Mouse (Mus musculus) urinary bladder, postnatal 25 days (tissue): ENCODE data around the gene Gm17359.

ENCODE experiments used
- DNase-seq: peaks from one replicate; pipeline ENCODE4 v3.0.0; 2022; ENCODE audit warnings: low spot score

Gene Gm17359

DNA sequence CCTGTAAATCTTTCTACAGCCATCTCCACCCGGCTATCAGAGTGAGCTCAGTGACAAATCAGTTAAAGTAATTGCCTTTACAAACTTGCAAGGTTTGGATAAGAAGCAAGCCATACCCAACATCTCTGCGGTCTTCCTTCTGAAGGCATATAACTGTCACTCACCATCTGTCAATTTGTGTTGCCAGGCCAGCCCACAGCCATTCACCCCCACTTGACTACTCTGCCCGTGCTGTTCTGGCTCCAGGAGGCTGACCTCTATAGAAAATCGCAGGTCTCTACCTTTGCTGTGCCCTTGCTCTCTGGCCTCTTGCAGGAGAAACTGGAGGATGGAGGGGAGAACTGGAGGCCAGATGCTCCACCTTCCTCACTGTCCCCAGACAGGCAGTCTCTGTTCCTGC lies 142.4 kb downstream of the Gm17359 start:
- no peak for DNase-seq

DNA sequence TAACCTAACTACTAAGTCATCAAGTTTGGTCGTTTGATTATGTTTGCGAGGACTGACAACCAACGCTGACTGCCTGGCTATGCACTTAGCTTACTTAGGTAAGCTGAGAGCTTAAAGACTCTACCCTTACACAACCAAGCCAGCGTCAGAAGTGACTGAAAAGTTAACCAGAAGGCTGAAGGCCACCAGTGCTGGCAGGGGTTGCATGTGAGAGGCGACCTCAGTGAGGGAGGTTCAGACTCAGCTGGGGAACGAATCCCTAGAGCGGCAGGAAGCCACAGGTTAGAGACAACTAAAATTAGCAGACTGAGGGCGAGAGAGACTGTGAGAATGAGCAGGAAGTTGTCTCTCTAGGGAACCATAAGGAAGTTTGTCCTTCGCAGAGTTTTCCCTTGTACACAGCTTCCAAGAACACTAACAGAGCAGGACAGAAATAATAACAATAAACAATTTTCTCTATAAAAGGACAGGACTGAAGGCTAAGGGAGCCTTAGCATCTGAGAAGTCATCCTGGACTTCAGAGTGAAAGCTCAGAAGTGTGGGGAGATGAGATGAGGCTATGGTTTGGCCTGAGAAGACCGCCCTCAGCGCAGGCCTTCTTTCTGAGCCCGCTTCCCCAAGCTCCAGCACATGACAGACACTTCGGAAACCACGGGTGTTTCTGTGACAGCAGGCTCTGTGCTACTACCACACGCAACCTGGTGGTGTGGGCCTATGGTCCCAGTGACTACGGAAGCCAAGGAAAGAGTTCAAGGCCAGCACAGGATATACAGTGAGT lies 148.0 kb downstream of the Gm17359 start:
- DNase-seq: no peak

DNA sequence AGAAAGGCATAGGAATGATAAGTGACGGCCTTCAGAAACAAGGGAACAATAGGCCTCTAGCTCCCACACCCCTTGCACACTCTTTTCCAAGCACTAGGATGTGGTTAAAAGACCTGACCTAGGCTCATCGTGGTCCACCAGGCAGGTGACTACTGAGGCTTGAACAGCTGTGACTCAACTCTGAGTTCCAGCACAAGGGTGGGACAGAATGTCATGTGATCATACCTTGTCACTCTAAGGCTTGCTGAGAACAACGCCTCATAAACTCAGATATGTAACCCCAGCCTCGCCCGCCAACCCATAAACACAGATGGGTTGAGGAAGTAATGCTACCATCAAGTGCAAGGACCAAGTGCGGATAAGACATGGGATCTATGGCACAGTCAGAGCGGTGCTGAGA lies 151.6 kb downstream of the Gm17359 start:
- DNase-seq: no peak

DNA sequence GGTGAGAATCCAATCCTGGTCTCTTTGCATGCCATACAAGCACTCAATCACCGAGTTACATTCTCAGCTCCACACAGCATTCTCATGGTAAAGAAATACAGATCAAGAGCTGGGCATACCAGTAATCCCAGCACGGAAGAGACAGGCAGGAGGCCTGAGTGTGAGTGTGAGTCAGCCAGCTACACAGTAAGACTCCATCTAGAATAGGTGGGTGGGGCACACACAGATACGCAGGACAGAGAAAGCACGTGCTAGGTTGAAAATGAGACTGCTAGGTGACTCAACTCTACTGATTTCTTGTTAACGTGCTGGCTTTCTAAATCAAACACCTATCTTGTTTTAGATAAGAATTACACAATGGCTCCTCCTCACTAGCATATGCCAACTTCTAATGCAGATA lies 153.6 kb downstream of the Gm17359 start:
- no peak for DNase-seq

DNA sequence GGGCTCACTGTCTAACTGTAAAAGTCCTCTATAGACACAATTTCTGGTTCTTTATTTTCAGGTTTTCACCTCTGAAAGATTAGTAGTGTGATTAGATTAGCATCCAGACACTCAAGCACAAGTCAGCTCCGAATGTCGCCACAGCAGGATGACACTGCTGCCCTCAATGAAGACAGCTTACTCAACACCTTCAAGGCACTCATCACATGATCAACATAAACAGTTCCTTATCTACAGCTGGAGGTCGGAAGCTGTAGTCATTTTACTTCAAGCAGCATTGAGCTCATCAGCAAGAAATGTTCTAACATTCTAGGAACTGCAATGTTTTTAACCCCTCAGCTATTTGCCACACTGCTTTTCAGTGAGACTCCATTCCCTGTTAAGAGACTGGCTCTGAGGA lies 155.2 kb downstream of the Gm17359 start:
- no peak for DNase-seq

DNA sequence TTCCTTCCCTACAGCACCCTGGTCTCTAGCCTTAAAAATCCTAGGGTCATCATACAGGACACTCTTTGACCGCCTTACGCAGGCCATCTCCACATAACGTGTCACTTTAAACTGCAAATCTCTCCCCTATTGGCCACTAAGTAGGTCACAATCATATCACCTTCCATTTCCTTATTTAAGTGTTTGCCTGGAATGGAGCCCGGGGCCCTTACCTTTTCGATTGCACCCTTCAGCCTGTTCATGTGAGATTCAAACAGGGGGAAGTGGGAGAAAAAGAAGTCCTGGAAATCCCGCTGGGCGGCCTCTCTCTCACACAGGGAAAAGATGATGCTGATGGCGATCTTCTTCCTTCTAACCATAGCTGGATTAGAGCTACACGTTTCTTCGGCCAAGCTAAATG lies 156.6 kb downstream of the Gm17359 start:
- DNase-seq: no peak

DNA sequence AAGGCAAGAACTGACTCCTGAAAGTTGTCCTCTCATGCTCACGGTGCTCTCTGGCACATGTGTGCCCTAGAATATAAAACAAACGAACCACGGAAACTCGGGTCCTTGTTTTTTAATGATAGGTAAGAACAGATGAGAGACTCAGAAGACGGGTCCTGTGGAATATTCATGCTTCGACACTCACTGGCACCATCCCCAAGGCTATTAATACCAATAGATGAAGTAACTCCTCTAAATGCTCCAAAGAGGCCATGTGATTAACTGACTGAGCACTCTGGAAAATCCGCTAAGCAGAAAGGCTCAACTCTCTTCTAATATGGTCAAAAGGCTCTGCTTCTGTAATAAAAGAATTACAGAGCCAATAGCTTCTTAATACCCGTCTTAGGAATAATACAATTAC lies 157.6 kb downstream of the Gm17359 start:
- no peak for DNase-seq

DNA sequence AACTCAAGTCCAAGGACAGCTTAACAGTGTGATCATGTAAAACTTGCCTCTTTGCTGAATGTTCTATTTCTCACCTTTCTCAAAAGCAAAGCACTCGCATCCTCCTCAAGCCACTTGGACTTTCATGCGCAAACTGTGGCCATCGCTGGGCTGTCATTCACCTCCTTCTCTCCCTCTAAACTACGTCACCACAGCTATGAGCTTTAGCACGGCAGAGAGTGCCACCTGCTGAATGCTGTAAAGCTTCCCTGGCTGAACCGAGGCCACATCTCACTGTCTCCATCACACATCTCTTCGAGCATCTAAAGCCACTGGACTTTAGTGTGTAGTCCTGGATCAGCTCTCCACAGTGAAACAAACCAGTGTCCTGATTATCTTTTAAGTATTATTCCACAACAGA lies 158.7 kb downstream of the Gm17359 start:
- DNase-seq: no peak

DNA sequence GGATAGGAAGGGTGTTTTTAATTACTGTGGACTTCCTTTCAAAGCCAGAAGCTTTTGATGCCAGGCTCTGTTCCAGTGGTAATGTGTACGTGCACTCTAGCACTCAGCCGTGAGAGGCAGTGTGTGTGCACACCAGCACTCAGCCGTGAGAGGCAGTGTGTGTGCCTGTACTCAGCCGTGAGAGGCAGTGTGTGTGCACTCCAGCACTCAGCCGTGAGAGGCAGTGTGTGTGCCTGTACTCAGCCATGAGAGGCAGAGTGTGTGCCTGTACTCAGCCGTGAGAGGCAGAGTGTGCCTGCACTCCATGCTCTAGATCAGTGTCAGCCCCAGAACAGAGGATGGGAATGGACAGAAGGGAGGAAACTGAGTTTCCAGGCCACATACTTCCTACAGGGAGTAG lies 160.2 kb downstream of the Gm17359 start:
- no peak for DNase-seq

DNA sequence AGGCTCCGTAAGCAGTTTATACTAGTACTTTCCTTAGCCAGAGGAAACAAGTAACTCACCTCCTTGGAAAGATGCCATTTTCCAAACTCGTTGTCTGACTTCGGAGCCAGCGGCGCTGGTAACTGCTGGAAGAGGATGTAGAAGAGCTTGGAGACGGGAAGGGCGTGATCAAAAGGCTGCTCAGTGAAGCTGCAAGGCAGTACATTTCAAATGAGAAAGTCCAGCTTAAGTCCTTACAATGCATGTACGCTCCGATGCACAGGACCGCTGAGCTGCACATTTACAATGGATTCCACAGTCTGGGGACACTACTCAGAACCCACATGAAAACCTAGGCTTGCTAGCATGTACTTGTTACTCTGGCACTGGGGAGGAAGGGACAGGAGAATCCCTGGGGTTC lies 163.8 kb downstream of the Gm17359 start:
- DNase-seq: no peak

DNA sequence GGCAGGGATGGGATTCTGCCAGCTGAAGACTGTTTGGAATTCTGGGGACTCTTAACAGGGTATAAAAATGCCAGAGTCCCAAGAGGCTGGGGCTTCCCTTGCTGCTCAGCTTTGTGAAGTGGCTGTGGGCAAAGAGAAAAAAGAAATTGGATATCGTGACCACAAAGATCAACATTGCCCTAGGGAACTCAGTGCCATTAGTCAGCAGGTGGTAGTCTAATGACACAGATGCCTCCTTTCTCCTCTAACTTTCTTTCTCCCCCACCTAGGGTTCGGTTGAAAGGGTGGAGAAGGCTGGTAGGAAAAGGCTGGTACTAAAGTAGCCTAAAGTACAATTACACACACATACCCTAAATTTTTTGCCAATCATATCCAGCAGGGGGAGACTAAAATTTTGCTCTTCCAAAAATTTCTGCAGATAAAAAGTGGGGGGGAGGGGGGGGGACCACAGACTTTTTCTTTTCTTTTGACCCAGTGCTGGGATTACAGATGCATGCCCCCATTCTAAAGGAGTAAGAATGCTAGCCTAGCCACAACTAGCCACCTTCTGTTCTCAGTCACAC lies 164.8 kb downstream of the Gm17359 start:
- no peak for DNase-seq
